Mouse (Mus musculus) midbrain, embryonic 13.5 days (tissue): ENCODE results near the gene Cdh4. TPM values are rescaled to one million over a fixed set of nuclear protein-coding genes. Genes with fewer than 3 reads are reported as not detected.

Experiments used
- ATAC-seq: fragments of 200-750 bp; cut with Nextera tagmentation; 2 replicates; pipeline ENCODE4 v1.8.0; 2017; ENCODE audit warnings: mild to moderate bottlenecking, moderate TSS enrichment, moderate library complexity
- H3K27ac ChIP-seq: fragments of 300-500 bp; sonication (generic); 2 replicates; pipeline ENCODE4 v1.5.1; 2015; ENCODE audit warnings: inconsistent platforms, mild to moderate bottlenecking, moderate library complexity
- H3K27me3 ChIP-seq: fragments of 300-500 bp; sonication (generic); 2 replicates; pipeline ENCODE4 v1.6.1; 2015; ENCODE audit warnings: mild to moderate bottlenecking, inconsistent platforms
- H3K36me3 ChIP-seq: fragments of 300-500 bp; sonication (generic); 2 replicates; pipeline ENCODE4 v1.6.1; 2015; ENCODE audit warnings: mild to moderate bottlenecking, inconsistent platforms
- H3K4me1 ChIP-seq: fragments of 300-500 bp; sonication (generic); replicated peaks from 2 replicates; pipeline ENCODE4 v1.6.1; 2015; ENCODE audit warnings: inconsistent platforms
- H3K4me2 ChIP-seq: fragments of 300-500 bp; sonication (generic); replicated peaks from 2 replicates; pipeline ENCODE4 v1.6.1; 2015; ENCODE audit warnings: moderate library complexity, mild to moderate bottlenecking, inconsistent platforms
- H3K4me3 ChIP-seq: fragments of 300-500 bp; sonication (generic); replicated peaks from 2 replicates; pipeline ENCODE4 v1.5.1; 2015; ENCODE audit warnings: mild to moderate bottlenecking, inconsistent platforms
- H3K9ac ChIP-seq: fragments of 300-500 bp; sonication (generic); replicated peaks from 2 replicates; pipeline ENCODE4 v1.6.1; 2015; ENCODE audit warnings: mild to moderate bottlenecking, inconsistent platforms
- H3K9me3 ChIP-seq: fragments of 300-500 bp; sonication (generic); 2 replicates; pipeline ENCODE4 v1.6.1; 2016; ENCODE audit warnings: mild to moderate bottlenecking, inconsistent platforms
- WGBS: fragments of 180-500 bp; shearing (Covaris S2); methylation state at CpG from one replicate; pipeline ENCODE4 v1.1.7; 2015; 5-methylcytosine and 5-hydroxymethylcytosine counted together
- polyA plus RNA-seq: library from polyadenylated mRNA; unstranded; fragments of >200 nt; fragmentation: Nextera tagmentation; extraction: Ambion mirVana; gene quantifications from 2 replicates; pipeline ENCODE4 v1.2.1, GENCODE M21; 2015

Cdh4 gene
- polyA plus RNA-seq, 1 experiment from 2014 or later = 37.1 TPM

DNA sequence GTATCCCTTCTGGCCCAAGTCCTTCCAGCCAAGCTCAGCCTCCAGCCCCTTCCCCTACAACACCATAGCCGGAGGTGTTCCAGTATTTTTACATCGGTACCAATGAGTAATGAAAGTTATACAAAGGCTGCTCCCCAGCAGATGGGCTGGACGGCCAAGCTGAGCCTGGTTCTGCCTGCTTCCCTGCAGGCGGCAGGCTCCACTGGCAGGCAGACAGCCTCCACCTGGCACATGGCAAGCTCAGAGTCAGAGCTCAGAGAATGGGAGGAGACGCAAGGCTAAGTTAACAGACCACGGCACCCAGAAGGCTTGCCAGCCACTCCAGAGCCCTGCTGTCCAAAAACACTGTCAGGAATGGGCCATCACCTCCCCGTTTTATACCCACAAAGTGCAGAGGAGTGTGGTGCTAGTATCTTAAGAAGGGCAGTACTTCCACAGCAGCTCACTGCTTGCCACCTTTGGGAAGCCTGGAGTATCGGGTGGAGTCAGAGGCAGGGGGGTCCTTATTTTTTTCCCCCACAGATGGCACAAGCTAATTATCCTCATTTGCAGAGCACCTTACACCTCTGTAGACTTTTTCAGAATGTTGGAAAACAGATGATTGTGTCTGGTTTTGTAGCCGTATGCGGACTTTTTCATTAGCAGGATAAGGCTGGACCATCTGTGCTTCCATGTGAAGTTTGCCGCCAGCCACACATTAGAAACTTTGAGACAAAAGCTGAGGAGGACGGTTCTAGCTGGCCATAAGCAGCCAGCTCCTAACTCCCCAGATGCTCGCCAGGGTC, 320.5 kb downstream of the Cdh4 start:
- Histone ChIP-seq H3K27ac (no peak overlapping the region), H3K9ac (no peak overlapping the region), H3K4me3 (no peak overlapping the region), H3K4me2 (no peak overlapping the region), H3K9me3 (no peaks in the 10 kb centered on the region), H3K36me3 (no peaks in the 10 kb centered on the region), H3K27me3 (no peaks in the 10 kb centered on the region), H3K4me1 (peaks cover 46% of the 10 kb centered on the region)
- ATAC-seq = peak; percentile 14; the same call in 1 of the 2 replicates
- 66% methylated on average over 13 of the region's 13 CpGs for WGBS

DNA sequence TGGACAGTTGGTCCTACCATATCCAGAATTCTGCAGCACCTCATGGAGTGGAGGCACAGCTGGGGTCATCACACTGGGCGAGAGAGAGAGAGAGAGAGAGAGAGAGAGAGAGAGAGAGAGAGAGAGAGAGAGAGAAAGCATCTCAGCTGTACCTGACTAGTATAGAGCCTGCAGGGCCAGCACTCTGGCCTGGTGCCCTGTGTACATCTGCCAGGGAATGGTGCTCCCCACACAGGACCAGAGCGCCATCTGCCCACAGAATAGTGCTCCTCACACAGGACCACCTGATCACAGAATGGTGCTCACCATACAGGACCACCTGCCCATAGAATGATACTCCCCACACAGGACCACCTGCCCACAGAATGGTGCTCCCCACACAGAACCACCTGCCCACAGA, 322.2 kb downstream of the Cdh4 start:
- H3K9me3 ChIP-seq = no peaks in the 10 kb centered on the region
- no peak overlapping the region for H3K27ac ChIP-seq
- no peak overlapping the region for H3K9ac ChIP-seq
- H3K27me3 ChIP-seq = no peaks in the 10 kb centered on the region
- WGBS = 88% methylated on average over 2 of the region's 2 CpGs
- no peak for ATAC-seq
- H3K4me1 ChIP-seq = peaks cover 59% of the 10 kb centered on the region
- no peak overlapping the region for H3K4me2 ChIP-seq
- no peak overlapping the region for H3K4me3 ChIP-seq
- H3K36me3 ChIP-seq = no peaks in the 10 kb centered on the region

DNA sequence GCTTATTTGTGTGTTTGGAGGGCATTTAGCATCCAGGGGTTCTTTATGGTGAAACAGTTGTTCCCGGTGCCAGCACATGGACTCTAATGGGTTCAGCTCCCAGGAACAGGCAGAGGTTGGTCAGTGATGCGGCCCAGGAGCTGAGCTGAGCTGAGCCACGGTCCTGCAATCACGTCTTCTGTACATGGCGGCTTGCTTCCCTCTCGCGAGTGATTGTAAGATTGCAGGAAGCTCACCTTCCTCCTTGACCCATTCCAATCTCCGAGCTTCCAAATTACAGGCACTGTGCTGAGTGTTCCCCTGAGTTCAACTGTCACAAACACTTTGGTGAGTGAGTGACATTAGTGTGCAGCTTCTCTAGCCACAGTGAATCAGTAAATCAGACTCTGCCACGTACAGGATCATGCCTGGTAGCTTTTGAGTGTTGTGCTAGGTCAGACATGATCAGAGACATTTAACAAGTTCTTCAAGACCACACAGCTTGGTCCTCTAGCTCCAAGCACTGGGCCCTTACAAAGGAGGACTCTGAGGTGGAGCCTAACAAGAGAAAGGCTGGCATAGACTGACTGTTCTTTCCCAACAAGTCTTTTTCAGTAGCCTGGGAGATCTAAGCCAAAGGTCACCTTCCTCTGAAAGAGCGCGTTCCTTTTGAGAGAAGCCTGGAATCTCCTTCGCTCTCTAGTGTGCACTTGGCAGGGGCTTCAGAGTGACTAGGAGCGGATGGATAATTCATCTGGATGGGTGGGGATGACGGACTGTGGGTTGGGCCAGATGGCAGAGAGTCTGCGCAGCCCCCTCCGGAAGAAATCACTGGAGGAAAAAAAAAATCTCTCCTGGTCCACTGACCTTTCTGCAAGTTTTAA, 324.7 kb downstream of the Cdh4 start:
- Histone ChIP-seq H3K4me3 (no peak overlapping the region), H3K27ac (no peak overlapping the region), H3K9ac (no peak overlapping the region), H3K36me3 (no peaks in the 10 kb centered on the region), H3K9me3 (no peaks in the 10 kb centered on the region), H3K27me3 (no peaks in the 10 kb centered on the region), H3K4me2 (peak overlapping the region; percentile 32), H3K4me1 (peaks cover 52% of the 10 kb centered on the region)
- ATAC-seq = peak; percentile 43
- 17% methylated on average over 16 of the region's 16 CpGs for WGBS

DNA sequence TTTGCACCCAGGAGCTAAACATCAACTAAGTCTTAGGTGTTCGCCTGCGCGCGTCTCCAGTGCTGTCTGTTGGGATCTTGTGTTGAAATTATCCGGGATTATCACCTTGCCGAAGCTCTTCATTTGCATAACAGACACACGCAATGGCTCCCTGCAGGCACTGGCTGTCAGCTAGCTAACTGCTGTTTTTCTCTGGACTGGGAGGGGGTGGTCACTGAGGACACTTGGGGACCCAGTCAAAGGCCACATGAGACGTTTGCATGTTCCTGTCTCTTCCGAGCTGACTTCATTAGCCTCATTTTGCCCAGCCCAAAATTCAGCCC, 325.3 kb downstream of the Cdh4 start:
- H3K9me3 ChIP-seq = no peaks in the 10 kb centered on the region
- no peak overlapping the region for H3K27ac ChIP-seq
- no peak overlapping the region for H3K4me3 ChIP-seq
- H3K27me3 ChIP-seq = no peaks in the 10 kb centered on the region
- peaks cover 46% of the 10 kb centered on the region for H3K4me1 ChIP-seq
- H3K4me2 ChIP-seq = peak overlapping the region; percentile 32
- no peak overlapping the region for H3K9ac ChIP-seq
- peak; percentile 12; the same call in 1 of the 2 replicates for ATAC-seq
- WGBS = 2% methylated on average over 9 of the region's 9 CpGs
- no peaks in the 10 kb centered on the region for H3K36me3 ChIP-seq

DNA sequence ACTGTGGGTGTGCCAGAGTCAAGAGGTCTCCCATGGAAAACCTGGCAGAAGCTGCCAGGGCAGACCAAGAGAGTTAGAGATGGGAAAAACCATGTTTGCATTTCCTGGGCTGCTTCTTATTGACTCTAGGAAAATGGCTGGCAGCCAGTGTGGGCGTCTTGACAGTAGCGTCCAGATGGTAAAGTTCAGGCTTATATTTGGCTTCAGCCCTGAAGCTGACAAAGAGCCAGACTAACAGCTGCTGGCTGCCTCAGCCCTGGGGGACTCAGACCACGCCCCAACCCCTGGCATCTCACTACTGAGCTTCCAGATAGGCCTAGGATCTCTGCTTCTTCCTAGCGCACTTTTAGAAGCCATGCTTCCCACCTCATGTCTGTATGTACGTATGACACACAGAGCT, 326.9 kb downstream of the Cdh4 start:
- Histone ChIP-seq H3K27me3 (no peaks in the 10 kb centered on the region), H3K9me3 (no peaks in the 10 kb centered on the region), H3K4me2 (no peak overlapping the region), H3K4me1 (peaks cover 39% of the 10 kb centered on the region), H3K4me3 (no peak overlapping the region), H3K9ac (no peak overlapping the region), H3K27ac (no peak overlapping the region), H3K36me3 (no peaks in the 10 kb centered on the region)
- WGBS = 71% methylated on average over 5 of the region's 5 CpGs
- ATAC-seq = peak; percentile 40; the same call in 1 of the 2 replicates

DNA sequence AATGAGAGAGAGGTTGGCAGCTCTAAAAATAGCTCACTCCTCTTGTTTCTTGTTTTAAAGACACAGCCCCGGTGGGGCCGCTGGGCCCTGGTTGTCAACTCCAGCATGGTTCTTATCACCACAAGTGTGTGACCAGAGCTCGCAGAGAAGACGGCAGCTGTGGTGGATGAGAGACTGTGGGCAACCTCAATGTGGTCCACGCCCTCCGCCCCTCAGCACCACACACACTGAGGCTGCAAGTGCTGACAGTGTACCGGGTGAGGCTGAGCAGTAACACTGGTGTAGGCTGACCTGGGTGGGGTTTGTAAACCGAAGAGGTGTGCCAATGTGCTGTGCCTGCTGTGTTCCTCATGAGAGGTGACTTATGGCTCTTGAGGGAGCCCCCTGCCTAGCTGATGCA, 327.7 kb downstream of the Cdh4 start:
- Histone ChIP-seq H3K4me2 (no peak overlapping the region), H3K4me3 (no peak overlapping the region), H3K9ac (no peak overlapping the region), H3K27me3 (no peaks in the 10 kb centered on the region), H3K9me3 (no peaks in the 10 kb centered on the region), H3K36me3 (no peaks in the 10 kb centered on the region), H3K4me1 (peaks cover 46% of the 10 kb centered on the region), H3K27ac (no peak overlapping the region)
- no peak for ATAC-seq
- WGBS = 84% methylated on average over 8 of the region's 8 CpGs

DNA sequence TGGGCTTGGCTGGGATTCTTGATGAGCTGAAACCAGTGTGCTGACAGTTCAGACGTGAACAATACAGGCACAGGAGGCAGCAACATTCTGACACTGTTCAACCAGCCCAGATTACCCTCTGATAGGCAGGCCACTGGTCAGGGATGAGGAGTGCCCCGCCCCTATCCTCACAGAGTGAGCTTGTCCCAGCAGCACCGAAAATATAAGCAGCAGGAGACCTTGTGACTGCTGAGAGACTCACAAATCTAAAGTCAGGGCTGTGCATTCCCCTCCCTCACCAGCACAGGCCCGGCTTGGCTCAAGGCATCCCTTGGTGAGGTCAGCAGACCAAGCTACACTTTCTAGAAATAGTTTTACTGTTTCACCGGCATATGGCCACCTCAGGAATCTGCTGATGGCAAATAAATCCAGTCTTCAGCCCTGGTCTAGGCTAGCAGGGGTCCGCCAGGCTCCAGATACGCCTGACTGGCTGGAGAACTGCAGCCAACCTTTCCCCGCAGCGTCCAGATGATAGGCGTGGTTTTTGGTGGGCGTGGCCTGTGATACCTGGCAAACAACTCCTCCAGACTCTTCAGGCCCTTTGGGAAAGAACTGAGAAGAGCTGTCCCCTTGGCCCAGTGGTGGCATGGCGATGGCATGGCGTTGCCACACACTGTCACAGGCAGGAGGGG, 332.3 kb downstream of the Cdh4 start:
- WGBS = 13% methylated on average over 13 of the region's 13 CpGs
- no peak overlapping the region for H3K9ac ChIP-seq
- H3K4me2 ChIP-seq = no peak overlapping the region
- H3K36me3 ChIP-seq = no peaks in the 10 kb centered on the region
- H3K4me1 ChIP-seq = peaks cover 16% of the 10 kb centered on the region
- H3K27me3 ChIP-seq = no peaks in the 10 kb centered on the region
- peak; percentile 68 for ATAC-seq
- no peaks in the 10 kb centered on the region for H3K9me3 ChIP-seq
- H3K4me3 ChIP-seq = no peak overlapping the region
- no peak overlapping the region for H3K27ac ChIP-seq

DNA sequence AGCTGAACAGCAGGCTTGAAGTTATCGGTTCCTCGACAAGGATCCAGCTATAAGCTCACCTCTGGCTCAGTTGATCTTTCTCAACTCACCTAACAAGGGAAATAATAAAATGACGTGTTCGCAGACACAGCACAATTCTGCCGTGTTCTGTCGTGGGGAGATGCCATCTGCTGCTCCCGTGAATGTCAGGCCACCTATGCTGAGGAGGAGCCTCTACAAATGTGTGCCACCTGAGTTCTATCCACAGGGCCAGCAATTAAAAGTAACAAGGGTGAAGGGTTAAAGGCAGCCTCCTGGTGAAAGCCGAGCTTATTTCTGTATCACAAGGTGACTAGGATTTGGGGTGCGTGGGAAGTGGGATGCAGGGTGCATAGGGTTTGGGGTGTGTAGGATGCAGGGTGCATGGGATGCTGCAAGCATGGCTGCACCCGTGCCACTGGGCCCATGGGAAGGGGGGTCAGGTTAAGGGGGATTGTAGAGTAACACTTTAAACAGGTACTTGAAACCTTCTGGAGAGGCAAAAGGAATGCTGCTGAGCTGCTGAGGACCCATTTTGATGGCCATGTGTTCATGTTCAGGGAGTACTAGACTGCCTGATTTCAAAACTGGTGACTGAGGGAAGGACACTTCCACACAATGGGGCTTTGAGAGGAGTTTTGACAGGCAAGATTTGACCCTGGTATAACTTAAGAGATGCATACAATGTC, 333.9 kb downstream of the Cdh4 start:
- Histone ChIP-seq H3K9me3 (no peaks in the 10 kb centered on the region), H3K27ac (no peak overlapping the region), H3K4me2 (no peak overlapping the region), H3K36me3 (no peaks in the 10 kb centered on the region), H3K4me3 (no peak overlapping the region), H3K4me1 (peaks cover 15% of the 10 kb centered on the region), H3K27me3 (no peaks in the 10 kb centered on the region), H3K9ac (no peak overlapping the region)
- 90% methylated on average over 10 of the region's 10 CpGs for WGBS
- no peak for ATAC-seq

DNA sequence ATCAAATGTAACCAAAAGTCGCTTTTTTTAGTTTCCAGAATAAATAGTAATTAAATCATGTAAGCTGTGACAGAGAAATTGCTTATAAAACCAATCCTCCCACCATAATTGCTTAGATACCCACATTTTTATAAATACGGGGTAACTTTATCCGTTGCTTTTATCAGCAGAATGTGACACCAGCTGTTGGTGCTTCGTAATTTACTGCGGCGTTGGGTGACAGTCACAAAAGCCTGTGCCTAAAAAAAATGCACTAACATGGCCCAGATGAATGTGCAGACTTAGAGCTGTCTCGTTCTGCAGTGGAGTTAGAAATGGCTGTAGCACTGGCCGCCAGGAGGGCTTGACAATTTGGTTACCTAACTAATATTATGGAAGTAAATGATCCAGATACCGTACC, 337.0 kb downstream of the Cdh4 start:
- no peak overlapping the region for H3K27ac ChIP-seq
- no peaks in the 10 kb centered on the region for H3K36me3 ChIP-seq
- no peak overlapping the region for H3K4me3 ChIP-seq
- no peak overlapping the region for H3K4me2 ChIP-seq
- WGBS = 85% methylated on average over 9 of the region's 9 CpGs
- no peaks in the 10 kb centered on the region for H3K27me3 ChIP-seq
- no peaks in the 10 kb centered on the region for H3K9me3 ChIP-seq
- no peak overlapping the region for H3K9ac ChIP-seq
- no peak for ATAC-seq
- peaks cover 15% of the 10 kb centered on the region for H3K4me1 ChIP-seq

DNA sequence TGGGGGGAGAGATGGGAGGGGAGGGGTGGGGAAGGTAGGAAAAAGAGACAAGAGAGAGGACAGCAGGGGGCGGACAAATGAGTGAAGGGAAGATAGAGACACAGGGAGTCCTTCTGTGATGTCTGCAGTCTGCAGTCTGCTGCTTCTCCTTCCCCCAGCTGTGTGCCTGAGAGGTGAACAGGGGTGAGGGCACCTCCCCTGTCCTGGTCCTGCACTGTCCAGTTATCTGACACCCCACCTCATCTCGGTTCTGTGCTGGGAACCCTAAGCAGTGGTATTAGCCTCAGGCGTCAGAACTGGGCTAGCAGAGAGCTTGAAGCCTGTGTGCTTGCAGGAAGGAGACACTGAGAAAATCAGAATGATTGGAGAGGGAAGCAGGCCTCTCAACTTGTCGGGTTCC, 338.7 kb downstream of the Cdh4 start:
- no peak overlapping the region for H3K4me2 ChIP-seq
- 44% methylated on average over 4 of the region's 4 CpGs for WGBS
- H3K36me3 ChIP-seq = no peaks in the 10 kb centered on the region
- no peak overlapping the region for H3K4me3 ChIP-seq
- no peaks in the 10 kb centered on the region for H3K9me3 ChIP-seq
- H3K27me3 ChIP-seq = no peaks in the 10 kb centered on the region
- H3K4me1 ChIP-seq = peaks cover 3% of the 10 kb centered on the region; the same call in 1 of the 2 replicates
- H3K27ac ChIP-seq = no peak overlapping the region
- ATAC-seq = 0 out of 2 replicates have a peak, but pooled peaks have one; percentile 50
- no peak overlapping the region for H3K9ac ChIP-seq

DNA sequence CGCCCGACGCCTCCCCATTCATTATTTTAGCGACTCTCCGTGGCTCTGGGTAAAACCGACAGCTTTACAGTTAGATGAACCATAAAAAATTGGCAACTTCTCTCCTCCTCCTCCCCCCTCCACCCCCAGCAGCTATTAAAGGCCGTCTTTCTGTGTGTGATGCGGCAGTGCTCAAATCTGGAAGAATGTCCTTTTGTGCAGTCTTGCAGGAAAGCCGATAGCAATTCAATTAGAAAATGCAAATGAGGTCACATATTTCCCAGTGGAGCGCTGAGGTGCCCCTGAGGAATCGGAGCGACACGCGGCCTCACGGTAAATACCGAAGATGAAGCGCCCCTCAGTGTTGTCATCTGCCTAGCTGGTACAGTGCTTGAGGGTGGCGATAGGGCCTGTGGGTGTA, 345.0 kb downstream of the Cdh4 start:
- 9% methylated on average over 18 of the region's 18 CpGs for WGBS
- H3K4me2 ChIP-seq = peak overlapping the region; percentile 5
- H3K27ac ChIP-seq = peak overlapping the region; percentile 67
- no peaks in the 10 kb centered on the region for H3K36me3 ChIP-seq
- no peak overlapping the region for H3K9ac ChIP-seq
- H3K27me3 ChIP-seq = no peaks in the 10 kb centered on the region
- H3K9me3 ChIP-seq = no peaks in the 10 kb centered on the region
- H3K4me1 ChIP-seq = peaks cover 29% of the 10 kb centered on the region
- no peak overlapping the region for H3K4me3 ChIP-seq
- peak; percentile 79 for ATAC-seq
